ENCODE assay signal across 22 mouse cellular contexts in the genomic region with DNA sequence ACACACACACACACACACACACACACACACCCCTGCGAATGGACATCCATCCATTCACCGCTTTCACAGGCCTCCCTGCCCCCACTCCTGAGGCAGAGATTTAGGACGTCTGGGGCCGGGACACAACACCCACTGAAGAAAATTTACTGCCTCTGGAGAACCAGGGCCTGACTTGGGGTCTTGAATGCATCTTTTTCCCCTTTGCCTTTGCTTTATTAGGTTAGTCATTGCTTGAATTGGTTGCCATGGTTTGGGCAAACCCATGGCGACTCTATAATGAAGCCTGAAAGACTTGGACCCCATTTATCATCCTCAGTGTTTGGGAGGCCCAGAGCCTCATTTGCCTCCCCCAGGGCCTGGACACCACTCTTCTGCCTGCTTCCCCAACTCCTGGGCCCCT. TPM values are rescaled to one million over a fixed set of nuclear protein-coding genes. Genes with fewer than 3 reads are reported as not detected.
DNase-seq lines count a peak whose midpoint lies in the region; ATAC-seq and TF ChIP-seq lines count a peak whose summit lies in the region.
"Had no signal": no experiment of that assay in that cellular context is flagged by ENCODE, and none has a peak within 500 bp of the region (broad histone marks: within the 10 kb centered on the region; RNA-seq: fewer than 3 reads in every experiment).

No protein-coding gene starts in this region.

- H3K27me3 ChIP-seq in hindbrain, embryonic 12.5 days: peaks cover 76% of the 10 kb centered on the region
- H3K27me3 ChIP-seq in hindbrain, embryonic 13.5 days: peaks cover 83% of the 10 kb centered on the region
- peaks cover 85% of the 10 kb centered on the region for H3K27me3 ChIP-seq in neural tube, embryonic 13.5 days
- H3K27me3 ChIP-seq in forebrain, embryonic 12.5 days: peaks cover 34% of the 10 kb centered on the region
- H3K27me3 ChIP-seq in kidney, adult 2 months (replicated peaks; ENCODE audit: control insufficient read depth, insufficient read depth, low read length): no peaks in the 10 kb centered on the region

- H3K27ac ChIP-seq in hindbrain, embryonic 12.5 days: no peak overlapping the region
- no peak overlapping the region for H3K27ac ChIP-seq in hindbrain, embryonic 13.5 days
- H3K27ac ChIP-seq in neural tube, embryonic 13.5 days (replicated peaks): no peak overlapping the region
- H3K27ac ChIP-seq in forebrain, embryonic 12.5 days: no peak overlapping the region
- no peak overlapping the region for H3K27ac ChIP-seq in kidney, adult 2 months (ENCODE audit: insufficient read depth, low read depth, low read length)
- H3K27ac ChIP-seq: embryonic facial prominence, embryonic 12.5 days; heart, embryonic 10.5 days had no signal

- no peaks in the 10 kb centered on the region for H3K9me3 ChIP-seq in hindbrain, embryonic 12.5 days (replicated peaks)
- H3K9me3 ChIP-seq in hindbrain, embryonic 13.5 days: no peaks in the 10 kb centered on the region
- H3K9me3 ChIP-seq in neural tube, embryonic 13.5 days: no peaks in the 10 kb centered on the region
- H3K9me3 ChIP-seq in forebrain, embryonic 12.5 days: no peaks in the 10 kb centered on the region
- H3K9me3 ChIP-seq: embryonic facial prominence, embryonic 12.5 days; heart, embryonic 10.5 days had no signal

- TF ChIP-seq CTCF in kidney, adult 2 months (conservative IDR thresholded peaks at IDR 0.05; ENCODE audit: insufficient read depth, insufficient read length, low read depth, low read length): no peak

- 38% methylated on average over 5 of the region's 5 CpGs for WGBS in hindbrain, embryonic 12.5 days
- WGBS in hindbrain, embryonic 13.5 days: 33% methylated on average over 5 of the region's 5 CpGs
- WGBS in neural tube, embryonic 13.5 days: 12% methylated on average over 5 of the region's 5 CpGs
- 62% methylated on average over 5 of the region's 5 CpGs for WGBS in forebrain, embryonic 12.5 days
- 60% methylated on average over 5 of the region's 5 CpGs for WGBS in kidney, adult 2 months

- no peak overlapping the region for H3K4me2 ChIP-seq in hindbrain, embryonic 12.5 days (replicated peaks)
- no peak overlapping the region for H3K4me2 ChIP-seq in hindbrain, embryonic 13.5 days
- H3K4me2 ChIP-seq in neural tube, embryonic 13.5 days: no peak overlapping the region
- no peak overlapping the region for H3K4me2 ChIP-seq in forebrain, embryonic 12.5 days
- H3K4me2 ChIP-seq: embryonic facial prominence, embryonic 12.5 days had no signal

- peak; percentile 54; the same call in 1 of the 2 replicates for ATAC-seq in hindbrain, embryonic 12.5 days (ENCODE audit: low FRiP score)
- no peak for ATAC-seq in hindbrain, embryonic 13.5 days (ENCODE audit: low FRiP score)
- ATAC-seq in neural tube, embryonic 13.5 days (ENCODE audit: low read depth): peak; percentile 84
- ATAC-seq in forebrain, embryonic 12.5 days (ENCODE audit: low FRiP score): no peak
- ATAC-seq: forebrain, embryonic 16.5 days had no signal

- peaks cover 16% of the 10 kb centered on the region for H3K4me1 ChIP-seq in hindbrain, embryonic 12.5 days
- H3K4me1 ChIP-seq in hindbrain, embryonic 13.5 days (replicated peaks): peaks cover 14% of the 10 kb centered on the region
- H3K4me1 ChIP-seq in neural tube, embryonic 13.5 days (replicated peaks): peaks cover 9% of the 10 kb centered on the region; the same call in 1 of the 2 replicates
- H3K4me1 ChIP-seq in forebrain, embryonic 12.5 days: peaks cover 9% of the 10 kb centered on the region
- no peaks in the 10 kb centered on the region for H3K4me1 ChIP-seq in kidney, adult 2 months (ENCODE audit: control insufficient read depth, insufficient read depth, low read length)
- H3K4me1 ChIP-seq: embryonic facial prominence, embryonic 12.5 days; heart, embryonic 10.5 days had no signal

- DNase-seq in embryo, embryonic 11 days: peak; percentile 54
- DNase-seq in mesoderm, embryonic 11.5 days (ENCODE audit: low read depth, low spot score): peak; percentile 80
- no peak for DNase-seq in heart, postnatal 4 days
- no peak for DNase-seq in kidney, adult 2 months
- DNase-seq: adrenal gland, adult 8-10 months; adrenal gland, postnatal 36 days; cerebellum, adult 8-10 months; cerebellum, postnatal 14 days; gastrocnemius, postnatal 10 days; heart, adult 18-20 months; heart, postnatal 10 days had no signal

- no peak overlapping the region for H3K9ac ChIP-seq in hindbrain, embryonic 12.5 days
- no peak overlapping the region for H3K9ac ChIP-seq in hindbrain, embryonic 13.5 days
- no peak overlapping the region for H3K9ac ChIP-seq in neural tube, embryonic 13.5 days
- H3K9ac ChIP-seq in forebrain, embryonic 12.5 days: no peak overlapping the region
- H3K9ac ChIP-seq: embryonic facial prominence, embryonic 12.5 days had no signal

- no peak for TF ChIP-seq POLR2A in kidney, adult 2 months (IDR thresholded peaks at IDR 0.05; ENCODE audit: low read depth, low read length)

- no peaks in the 10 kb centered on the region for H3K36me3 ChIP-seq in hindbrain, embryonic 12.5 days
- no peaks in the 10 kb centered on the region for H3K36me3 ChIP-seq in hindbrain, embryonic 13.5 days
- H3K36me3 ChIP-seq in neural tube, embryonic 13.5 days: no peaks in the 10 kb centered on the region
- H3K36me3 ChIP-seq in forebrain, embryonic 12.5 days (replicated peaks): no peaks in the 10 kb centered on the region
- no peaks in the 10 kb centered on the region for H3K36me3 ChIP-seq in kidney, adult 2 months (ENCODE audit: control insufficient read depth, insufficient read depth, low read length)
- H3K36me3 ChIP-seq: embryonic facial prominence, embryonic 12.5 days; heart, embryonic 10.5 days had no signal

- no peak overlapping the region for H3K4me3 ChIP-seq in hindbrain, embryonic 12.5 days
- no peak overlapping the region for H3K4me3 ChIP-seq in hindbrain, embryonic 13.5 days
- no peak overlapping the region for H3K4me3 ChIP-seq in neural tube, embryonic 13.5 days
- no peak overlapping the region for H3K4me3 ChIP-seq in forebrain, embryonic 12.5 days (replicated peaks)
- no peak overlapping the region for H3K4me3 ChIP-seq in kidney, adult 2 months (ENCODE audit: insufficient read depth, low read depth, low read length)
- H3K4me3 ChIP-seq: embryonic facial prominence, embryonic 12.5 days; heart, embryonic 10.5 days had no signal

RNA-seq across cellular contexts. Expression of gene Fam241b, which starts 2.2 kb away (rescaled TPM):
- polyA plus RNA-seq in hindbrain, embryonic 12.5 days (2016; fragmentation: Nextera tagmentation; extraction: Ambion mirVana): 47.5 and 50.0 TPM in 2 replicates
- 111 and 113 TPM in 2 replicates for polyA plus RNA-seq in hindbrain, embryonic 13.5 days (2015; fragmentation: Nextera tagmentation; extraction: Ambion mirVana)
- polyA plus RNA-seq in neural tube, embryonic 13.5 days (2015; fragmentation: Nextera tagmentation; extraction: Ambion mirVana): 91.9 and 93.1 TPM in 2 replicates
- polyA plus RNA-seq in forebrain, embryonic 12.5 days (2016; fragmentation: Nextera tagmentation; extraction: Ambion mirVana): 58.2 and 60.1 TPM in 2 replicates
- total RNA-seq in heart, postnatal 4 days (2021): under 1 TPM; 0.70 to 0.86 TPM
- polyA plus RNA-seq in kidney, adult 2 months (2012; rRNA removed): 9.6 and 10.3 TPM in 2 replicates

RNA-seq across cellular contexts. Expression of gene Neurog3, which starts 13.1 kb away (rescaled TPM):
- 0.70 and 0.83 TPM in 2 replicates for polyA plus RNA-seq in hindbrain, embryonic 12.5 days (2016; fragmentation: Nextera tagmentation; extraction: Ambion mirVana)
- 0.30 and 0.65 TPM in 2 replicates for polyA plus RNA-seq in hindbrain, embryonic 13.5 days (2015; fragmentation: Nextera tagmentation; extraction: Ambion mirVana)
- 2.7 TPM in 2 replicates for polyA plus RNA-seq in neural tube, embryonic 13.5 days (2015; fragmentation: Nextera tagmentation; extraction: Ambion mirVana)
- 0.65 and 0.67 TPM in 2 replicates for polyA plus RNA-seq in forebrain, embryonic 12.5 days (2016; fragmentation: Nextera tagmentation; extraction: Ambion mirVana)
- total RNA-seq in heart, postnatal 4 days (2021): not detected
- not detected in 2 replicates for polyA plus RNA-seq in kidney, adult 2 months (2012; rRNA removed)
- total RNA-seq: adrenal gland, adult 8-10 months; adrenal gland, postnatal 36 days; common myeloid progenitor, adult 5-6 weeks; gastrocnemius, postnatal 10 days; gastrocnemius, postnatal 4 days; heart, adult 18-20 months; heart, postnatal 10 days; hematopoietic stem cell, adult 5-6 weeks had no signal
- polyA plus RNA-seq: heart, embryonic 10.5 days; heart, embryonic 14.5 days had no signal

Comparison
In these comparisons a context has a peak if more than half of its experiments do, and no peak if none do; other contexts are left out.
1. ATAC-seq: peak in hindbrain, embryonic 12.5 days (single experiment) and neural tube, embryonic 13.5 days (single experiment); none in hindbrain, embryonic 13.5 days (single experiment) and forebrain, embryonic 12.5 days (single experiment).
2. DNase-seq: peak in embryo, embryonic 11 days (single experiment) and mesoderm, embryonic 11.5 days (single experiment); none in heart, postnatal 4 days (single experiment) and kidney, adult 2 months (single experiment).